Mouse (Mus musculus) MEL (cell line): Measurements from ENCODE around the gene Gm12185. TPM values are rescaled to one million over a fixed set of nuclear protein-coding genes. Genes with fewer than 3 reads are reported as not detected.
"Not testable (repeated sequence)": the region's sequence is repeated elsewhere in the genome, so short reads cannot be mapped to it uniquely, and the experiment has no call there.

ENCODE experiments used
- DNase-seq: peaks from one replicate; pipeline ENCODE4 v3.0.0; 2011; ENCODE audit warnings: low read depth, low spot score
- H3K27ac ChIP-seq: 2 replicates; pipeline ENCODE4 v1.5.1; 2012; ENCODE audit warnings: low read depth, mild to moderate bottlenecking, control low read depth, low read length, moderate library complexity; ENCODE audit not compliant: control insufficient read depth
- H3K27me3 ChIP-seq, 2 experiments: fragments of 150-350 bp in 1 of 2; sonication (generic) in 1 of 2; 2 replicates each; pipeline ENCODE4 v1.6.1; 2012; ENCODE audit warnings: low read length in 2 of 2, mild to moderate bottlenecking in 2 of 2, improper control_type of control experiment in 1 of 2, moderate library complexity in 1 of 2; ENCODE audit not compliant: insufficient read depth in 2 of 2, control insufficient read depth in 1 of 2
- H3K36me3 ChIP-seq, 2 experiments: 2 replicates each; pipeline ENCODE4 v1.6.1; 2012 to 2014; ENCODE audit warnings: low read length in 2 of 2, improper control_type of control experiment in 1 of 2, inconsistent platforms in 1 of 2, mild to moderate bottlenecking in 1 of 2; ENCODE audit not compliant: insufficient read depth in 2 of 2, control insufficient read depth in 1 of 2
- H3K4me1 ChIP-seq, 2 experiments: fragments of 150-350 bp in 1 of 2; sonication (generic) in 1 of 2; 2 replicates each; pipeline ENCODE4 v1.6.1; 2012; ENCODE audit warnings: low read length in 2 of 2, improper control_type of control experiment in 1 of 2, mild to moderate bottlenecking in 1 of 2; ENCODE audit not compliant: insufficient read depth in 2 of 2, control insufficient read depth in 1 of 2
- H3K4me3 ChIP-seq, 2 experiments: fragments of 150-350 bp in 1 of 2; sonication (generic) in 1 of 2; 2 replicates each; pipeline ENCODE4 v1.5.1; 2012; ENCODE audit warnings: low read depth in 2 of 2, low read length in 2 of 2, mild to moderate bottlenecking in 2 of 2, moderate library complexity in 2 of 2, control low read depth in 1 of 2, improper control_type of control experiment in 1 of 2; ENCODE audit not compliant: control insufficient read depth in 1 of 2, insufficient read depth in 1 of 2
- H3K79me2 ChIP-seq: 2 replicates; pipeline ENCODE4 v1.6.1; 2012; ENCODE audit warnings: mild to moderate bottlenecking, low read length, moderate library complexity; ENCODE audit not compliant: control insufficient read depth, poor library complexity, insufficient read depth
- H3K9ac ChIP-seq: 2 replicates; pipeline ENCODE4 v1.6.1; 2012; ENCODE audit warnings: low read depth, mild to moderate bottlenecking, control low read depth, low read length, moderate library complexity; ENCODE audit not compliant: control insufficient read depth, poor library complexity, severe bottlenecking
- H3K9me3 ChIP-seq: fragments of 150-350 bp; sonication (generic); replicated peaks from 2 replicates; pipeline ENCODE4 v1.6.1; 2012; ENCODE audit warnings: mild to moderate bottlenecking, low read length, improper control_type of control experiment, moderate library complexity; ENCODE audit not compliant: insufficient read depth
- polyA plus RNA-seq, 2 experiments: library from polyadenylated mRNA; stranded (reverse) in 1 of 2; unstranded in 1 of 2; fragments of >175 nt in 1 of 2; fragments of >200 nt in 1 of 2; gene quantifications; 2 replicates each; pipeline versions ENCODE4 v1.2.1 to v1.2.4; 2012; ENCODE audit warnings: low replicate concordance in 2 of 2, low read depth in 1 of 2; ENCODE audit not compliant: insufficient read length in 2 of 2, insufficient read depth in 1 of 2, missing spikeins in 1 of 2
- total RNA-seq: library from RNA; depleted of rRNA; stranded (reverse); fragments of 300-350 nt; gene quantifications from 2 replicates; pipeline ENCODE4 v1.2.3, GENCODE M21; 2012

Gm12185 gene
- total and polyA plus RNA-seq, 3 experiments = not detected

- not testable (repeated sequence) for H3K9me3 ChIP-seq, H3K36me3 ChIP-seq, H3K27ac ChIP-seq, H3K27me3 ChIP-seq, H3K4me1 ChIP-seq, H3K4me3 ChIP-seq, H3K79me2 ChIP-seq, H3K9ac ChIP-seq, DNase-seq
Measured at GRCm38 (mm10) chr11:48989981-48990380, 2.0 kb downstream of the Gm12185 start.

GRCm38 (mm10) chr11:48988219-48988618 is 3.8 kb downstream of the Gm12185 start:
- DNase-seq, H3K9ac ChIP-seq, H3K27ac ChIP-seq, H3K9me3 ChIP-seq, H3K4me1 ChIP-seq, H3K27me3 ChIP-seq, H3K36me3 ChIP-seq, H3K4me3 ChIP-seq, H3K79me2 ChIP-seq: not testable (repeated sequence)

GRCm38 (mm10) chr11:48982848-48983247 is 9.2 kb downstream of the Gm12185 start:
- not testable (repeated sequence) for DNase-seq, H3K79me2 ChIP-seq, H3K36me3 ChIP-seq, H3K9ac ChIP-seq, H3K4me3 ChIP-seq, H3K9me3 ChIP-seq, H3K27ac ChIP-seq, H3K27me3 ChIP-seq, H3K4me1 ChIP-seq

GRCm38 (mm10) chr11:48980052-48980451 is 12.0 kb downstream of the Gm12185 start:
- not testable (repeated sequence) for H3K4me3 ChIP-seq, DNase-seq, H3K36me3 ChIP-seq, H3K9ac ChIP-seq, H3K27ac ChIP-seq, H3K27me3 ChIP-seq, H3K79me2 ChIP-seq, H3K4me1 ChIP-seq, H3K9me3 ChIP-seq

GRCm38 (mm10) chr11:48979251-48979650 is 12.8 kb downstream of the Gm12185 start, which contains the start of gene 9930111J21Rik1:
Gene 9930111J21Rik1, minus strand, starts transcription at chr11:48979398.
- H3K27ac ChIP-seq, H3K4me3 ChIP-seq, H3K79me2 ChIP-seq, H3K4me1 ChIP-seq, H3K9me3 ChIP-seq, H3K36me3 ChIP-seq, H3K27me3 ChIP-seq, H3K9ac ChIP-seq, DNase-seq: not testable (repeated sequence)

GRCm38 (mm10) chr11:48978240-48978939 is 13.6 kb downstream of the Gm12185 start, which contains the start of gene Olfr56:
Gene Olfr56, plus strand, starts transcription at chr11:48978889.
- H3K27ac ChIP-seq, H3K27me3 ChIP-seq, H3K36me3 ChIP-seq, DNase-seq, H3K79me2 ChIP-seq, H3K9me3 ChIP-seq, H3K9ac ChIP-seq, H3K4me1 ChIP-seq, H3K4me3 ChIP-seq: not testable (repeated sequence)

- not testable (repeated sequence) for H3K79me2 ChIP-seq, H3K9me3 ChIP-seq, DNase-seq, H3K4me3 ChIP-seq, H3K4me1 ChIP-seq, H3K9ac ChIP-seq, H3K27me3 ChIP-seq, H3K36me3 ChIP-seq, H3K27ac ChIP-seq
Measured at GRCm38 (mm10) chr11:48974686-48975085, 17.3 kb downstream of the Gm12185 start.
